Comparison of ENCODE assay signal across 27 mouse cellular contexts in the genomic region with DNA sequence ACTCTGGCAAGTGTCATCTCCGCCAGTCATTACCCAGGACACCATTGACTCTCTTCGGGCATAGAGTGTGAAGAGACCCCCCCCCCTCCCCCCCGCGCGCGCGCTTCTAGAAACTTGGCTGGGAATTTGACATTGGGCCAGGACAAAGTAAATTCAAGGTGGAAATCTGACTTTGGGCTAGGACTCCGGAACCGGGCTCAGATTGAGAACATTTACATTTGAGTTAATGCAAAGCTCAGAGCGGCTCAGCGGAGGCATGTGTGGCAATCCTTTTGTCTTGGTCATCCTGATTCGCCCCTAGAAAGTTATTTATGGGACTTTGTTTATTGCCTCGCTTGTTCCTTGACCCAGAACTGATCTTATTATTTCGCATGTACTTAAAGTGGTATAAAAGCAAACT. TPM values are rescaled to one million over a fixed set of nuclear protein-coding genes. Genes with fewer than 3 reads are reported as not detected.
"Had no signal": no experiment of that assay in that cellular context is flagged by ENCODE, and none has a peak within 500 bp of the region (broad histone marks: within the 10 kb centered on the region; RNA-seq: fewer than 3 reads in every experiment).

No protein-coding gene starts in this region.

- H3K27me3 ChIP-seq: limb, embryonic 12.5 days; stomach, embryonic 15.5 days had no signal

- H3K4me3 ChIP-seq: layer of hippocampus, adult 2 months; left cerebral cortex, adult 2 months; limb, embryonic 12.5 days; limb, embryonic 15.5 days; midbrain, embryonic 12.5 days; midbrain, embryonic 15.5 days; neural tube, embryonic 12.5 days; neural tube, embryonic 15.5 days; stomach, embryonic 15.5 days had no signal

- H3K36me3 ChIP-seq: limb, embryonic 12.5 days; limb, embryonic 15.5 days; midbrain, embryonic 12.5 days; midbrain, embryonic 15.5 days; neural tube, embryonic 12.5 days; neural tube, embryonic 15.5 days; stomach, embryonic 15.5 days had no signal

- H3K4me1 ChIP-seq: limb, embryonic 15.5 days; midbrain, embryonic 12.5 days; midbrain, embryonic 15.5 days; neural tube, embryonic 15.5 days; stomach, embryonic 15.5 days had no signal

- H3K27ac ChIP-seq: layer of hippocampus, adult 2 months; left cerebral cortex, adult 2 months; limb, embryonic 12.5 days; limb, embryonic 15.5 days; liver, embryonic 14.5 days; macrophage; midbrain, embryonic 12.5 days; midbrain, embryonic 15.5 days; neural tube, embryonic 12.5 days; neural tube, embryonic 15.5 days; stomach, embryonic 15.5 days had no signal

- ATAC-seq: liver, postnatal 0 days; lung, postnatal 0 days; midbrain, embryonic 15.5 days had no signal

- H3K9ac ChIP-seq: limb, embryonic 12.5 days; limb, embryonic 15.5 days; liver, embryonic 14.5 days; liver, postnatal 0 days; lung, embryonic 14.5 days; midbrain, embryonic 12.5 days; midbrain, embryonic 15.5 days; neural tube, embryonic 12.5 days; neural tube, embryonic 15.5 days; stomach, embryonic 15.5 days had no signal

- H3K4me2 ChIP-seq: limb, embryonic 12.5 days; limb, embryonic 15.5 days; liver, embryonic 11.5 days; lung, embryonic 14.5 days; midbrain, embryonic 12.5 days; midbrain, embryonic 15.5 days; neural tube, embryonic 12.5 days; neural tube, embryonic 15.5 days; stomach, embryonic 15.5 days had no signal

- H3K9me3 ChIP-seq: limb, embryonic 12.5 days; limb, embryonic 15.5 days; midbrain, embryonic 12.5 days; midbrain, embryonic 15.5 days; neural tube, embryonic 12.5 days; neural tube, embryonic 15.5 days; stomach, embryonic 15.5 days had no signal

- DNase-seq: kidney, adult 18-20 months; kidney, adult 9 months; layer of hippocampus, adult 9-11 months; layer of hippocampus, postnatal 36 days; liver, postnatal 0 days; lung, embryonic 14.5 days; right cerebral cortex, adult 18-20 months; right cerebral cortex, postnatal 14 days; right cerebral cortex, postnatal 4 days; thymus, postnatal 25 days had no signal

RNA-seq across cellular contexts. Expression of gene Actrt2, which starts 14.6 kb away (rescaled TPM):
- polyA plus RNA-seq: kidney, embryonic 16.5 days; large intestine, adult 2 months; limb, embryonic 12.5 days; limb, embryonic 15.5 days; liver, embryonic 11.5 days; liver, embryonic 14.5 days; liver, postnatal 0 days; lung, embryonic 14.5 days; lung, postnatal 0 days; macrophage; midbrain, embryonic 12.5 days; midbrain, embryonic 15.5 days; neural tube, embryonic 12.5 days; neural tube, embryonic 15.5 days; stomach, embryonic 15.5 days; thymus, postnatal 0 days; urinary bladder, adult 2 months had no signal
